Mouse (Mus musculus) lung, postnatal 0 days (tissue): Measurements from ENCODE around the gene Sebox. TPM values are rescaled to one million over a fixed set of nuclear protein-coding genes. Genes with fewer than 3 reads are reported as not detected.

Experiments
- ATAC-seq: fragments of 200-750 bp; cut with Nextera tagmentation; 2 replicates; pipeline ENCODE4 v1.8.0; 2017; ENCODE audit warnings: moderate library complexity
- DNase-seq: peaks from one replicate; pipeline ENCODE4 v3.0.0-alpha.2; 2016; ENCODE audit warnings: low spot score
- H3K27ac ChIP-seq: fragments of 300-500 bp; sonication (generic); 2 replicates; pipeline ENCODE4 v1.5.1; 2014; ENCODE audit warnings: antibody characterized with exemption, mild to moderate bottlenecking, low read length, mixed read lengths
- H3K27me3 ChIP-seq: fragments of 300-500 bp; sonication (generic); replicated peaks from 2 replicates; pipeline ENCODE4 v1.6.1; 2014; ENCODE audit warnings: low read length, mixed read lengths; ENCODE audit not compliant: insufficient read depth
- H3K36me3 ChIP-seq: fragments of 300-500 bp; sonication (generic); 2 replicates; pipeline ENCODE4 v1.6.1; 2014; ENCODE audit warnings: low read length, mixed read lengths; ENCODE audit not compliant: insufficient read depth
- H3K4me1 ChIP-seq: fragments of 300-500 bp; sonication (generic); 2 replicates; pipeline ENCODE4 v1.6.1; 2014; ENCODE audit warnings: antibody characterized with exemption, low read depth, low read length, mixed read lengths; ENCODE audit not compliant: insufficient read depth
- H3K4me2 ChIP-seq: fragments of 300-500 bp; sonication (generic); replicated peaks from 2 replicates; pipeline ENCODE4 v1.6.1; 2014; ENCODE audit warnings: low read depth, mild to moderate bottlenecking, low read length, moderate library complexity, mixed read lengths
- H3K4me3 ChIP-seq: fragments of 300-500 bp; sonication (generic); 2 replicates; pipeline ENCODE4 v1.5.1; 2014; ENCODE audit warnings: low read depth, low read length
- H3K9ac ChIP-seq: fragments of 300-500 bp; sonication (generic); replicated peaks from 2 replicates; pipeline ENCODE4 v1.6.1; 2014; ENCODE audit warnings: low read depth, mild to moderate bottlenecking
- H3K9me3 ChIP-seq: fragments of 300-500 bp; sonication (generic); 2 replicates; pipeline ENCODE4 v1.6.1; 2016; ENCODE audit warnings: low read length, mixed read lengths
- CTCF ChIP-seq: IDR thresholded peaks from 2 replicates; pipeline ENCODE4 v1.5.1; 2016; ENCODE audit warnings: antibody characterized with exemption, mild to moderate bottlenecking
- EP300 ChIP-seq: IDR thresholded peaks from 2 replicates; pipeline ENCODE4 v1.6.1; 2016; ENCODE audit warnings: antibody characterized with exemption, mild to moderate bottlenecking, control low read depth
- WGBS: fragments of 180-500 bp; shearing (Covaris S2); extraction: QIAGEN DNeasy Blood & Tissue Kit; methylation state at CpG from one replicate; pipeline ENCODE4 v1.1.7; 2014; 5-methylcytosine and 5-hydroxymethylcytosine counted together
- polyA plus RNA-seq: library from polyadenylated mRNA; unstranded; fragments of >200 nt; fragmentation: Nextera tagmentation; extraction: Ambion mirVana; gene quantifications from 2 replicates; pipeline ENCODE4 v1.2.1, GENCODE M21; 2015

Gene Sebox
- polyA plus RNA-seq, 1 experiment from 2014 or later = not detected

GRCm38 (mm10) chr11:78495904-78496303, 7.3 kb upstream of the Sebox start:
- Histone ChIP-seq H3K9me3 (no peaks in the 10 kb centered on the region), H3K36me3 (no peaks in the 10 kb centered on the region), H3K27me3 (peaks cover 23% of the 10 kb centered on the region), H3K4me3 (no peak overlapping the region), H3K27ac (no peak overlapping the region), H3K4me1 (0 out of 2 replicates have a peak, but pooled peaks cover 5% of the 10 kb centered on the region), H3K9ac (no peak overlapping the region), H3K4me2 (no peak overlapping the region)
- DNase-seq (peak; percentile 59), ATAC-seq (no peak)
- TF ChIP-seq EP300 (no peak), CTCF (no peak)
- 4% methylated on average over 6 of the region's 6 CpGs for WGBS

DNA sequence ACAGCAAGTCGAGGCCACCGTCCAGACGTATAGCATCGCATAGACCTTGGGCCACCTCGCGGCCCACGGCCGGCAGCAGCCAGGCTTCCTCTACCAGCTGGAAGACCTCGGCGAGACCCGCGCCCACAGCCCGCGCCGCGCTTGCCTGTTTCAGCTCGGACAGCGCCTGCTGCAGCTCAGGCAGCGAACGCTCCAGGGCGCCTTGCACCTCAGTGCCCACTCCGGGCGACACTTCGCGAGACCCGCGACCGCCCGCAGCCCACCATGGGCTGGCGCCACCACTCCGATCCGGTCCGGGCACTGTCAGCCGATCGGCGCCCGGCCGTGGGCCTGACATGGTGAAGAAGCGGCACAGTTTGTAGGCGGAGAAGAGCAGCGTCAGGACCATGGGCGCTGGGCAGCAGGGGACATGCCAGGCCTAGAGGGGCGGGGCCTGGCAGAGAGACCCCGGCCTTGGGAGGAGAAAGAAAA, 6.1 kb upstream of the Sebox start:
- Histone ChIP-seq H3K9ac (no peak overlapping the region), H3K4me2 (peak overlapping the region; percentile 67), H3K36me3 (no peaks in the 10 kb centered on the region), H3K9me3 (no peaks in the 10 kb centered on the region), H3K4me3 (peak overlapping the region; percentile 30), H3K27ac (no peak overlapping the region), H3K27me3 (peaks cover 13% of the 10 kb centered on the region; the same call in 1 of the 2 replicates), H3K4me1 (0 out of 2 replicates have a peak, but pooled peaks cover 5% of the 10 kb centered on the region)
- TF ChIP-seq EP300 (no peak), CTCF (no peak)
- WGBS = under 1% methylated on average over 44 of the region's 44 CpGs
- ATAC-seq = 0 out of 2 replicates have a peak, but pooled peaks have one; percentile 2
- DNase-seq = no peak

DNA sequence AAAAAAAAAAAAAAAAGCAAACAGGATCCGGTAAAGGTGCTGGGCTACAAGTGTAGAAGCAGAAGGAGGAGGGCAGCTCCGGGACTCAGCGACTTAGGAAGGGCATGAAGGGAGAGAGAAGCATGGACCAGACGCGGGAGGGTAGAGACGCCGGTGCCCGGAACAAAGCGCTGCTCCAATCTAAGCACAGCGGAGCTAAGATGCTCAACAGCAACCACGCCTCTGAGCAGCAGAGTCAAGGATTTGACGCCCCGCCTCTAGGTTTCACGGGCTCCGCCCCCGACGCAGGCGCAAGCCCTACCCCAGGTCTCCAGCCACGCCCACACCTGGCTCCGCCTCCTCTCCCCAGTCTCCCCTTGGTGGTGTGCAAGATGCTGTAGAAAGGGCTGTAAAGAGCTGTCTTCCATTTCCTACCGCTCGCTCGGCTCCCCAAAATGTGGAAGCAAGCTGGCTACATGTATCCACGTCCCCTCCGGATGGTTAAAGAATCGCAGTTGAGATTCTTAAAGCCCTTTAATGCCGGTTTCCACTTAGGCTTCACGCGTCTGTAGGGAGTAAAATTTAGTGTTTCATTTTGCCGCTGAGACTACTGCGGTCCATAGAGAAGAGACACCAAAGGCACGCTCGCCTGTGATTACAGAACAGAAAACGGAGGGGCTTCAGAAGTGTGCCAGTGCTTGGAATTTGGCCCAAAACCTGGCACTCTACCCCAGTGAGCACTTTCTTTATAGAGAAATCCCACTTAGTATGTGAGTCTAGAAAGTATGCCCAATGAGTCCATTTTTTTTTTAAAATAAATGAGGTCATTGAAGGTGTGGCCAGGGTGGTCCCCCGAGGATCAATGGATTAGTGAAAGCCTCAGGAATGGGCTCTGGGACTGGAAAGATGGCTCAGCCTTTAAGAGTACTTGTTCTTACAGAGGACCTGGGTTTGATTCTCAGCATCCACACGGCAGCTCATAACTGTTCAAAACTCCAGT, 5.4 kb upstream of the Sebox start, which contains the start of gene Sarm1:
TSS of gene Sarm1 (minus strand) at position 211 of the 979 bp plus-strand sequence.
- peak; percentile 91 for DNase-seq

GRCm38 (mm10) chr11:78499004-78499403, 4.2 kb upstream of the Sebox start, which contains the start of gene Vtn:
Vtn (plus strand) TSS chr11:78499091.
- no peaks in the 10 kb centered on the region for H3K9me3 ChIP-seq
- peak within 1 kb of the TSS; percentile 30 for H3K4me3 ChIP-seq
- 0 out of 2 replicates have a peak, but pooled peaks cover 5% of the 10 kb centered on the region for H3K4me1 ChIP-seq
- no peak within 1 kb of the TSS for H3K9ac ChIP-seq
- WGBS = 29% methylated on average over 7 of the region's 7 CpGs
- DNase-seq = no peak
- H3K27ac ChIP-seq = no peak within 1 kb of the TSS
- TF ChIP-seq EP300 (no peak), CTCF (no peak)
- H3K4me2 ChIP-seq = peak within 1 kb of the TSS; percentile 67
- no peak for ATAC-seq
- H3K27me3 ChIP-seq = peaks cover 13% of the 10 kb centered on the region; the same call in 1 of the 2 replicates
- no peaks in the 10 kb centered on the region for H3K36me3 ChIP-seq

More for the DNA sequence above, 5.4 kb upstream of the Sebox start, which contains the start of gene Sarm1:
- TF ChIP-seq EP300 (no peak), CTCF (no peak)
- peak within 1 kb of the TSS; percentile 67 for H3K4me2 ChIP-seq
- no peaks in the 10 kb centered on the region for H3K36me3 ChIP-seq
- H3K4me1 ChIP-seq = 0 out of 2 replicates have a peak, but pooled peaks cover 5% of the 10 kb centered on the region
- no peak within 1 kb of the TSS for H3K27ac ChIP-seq
- 4% methylated on average over 31 of the region's 36 CpGs for WGBS
- H3K27me3 ChIP-seq = peaks cover 13% of the 10 kb centered on the region; the same call in 1 of the 2 replicates
- H3K9me3 ChIP-seq = no peaks in the 10 kb centered on the region
- H3K9ac ChIP-seq = no peak within 1 kb of the TSS
- peak; percentile 98 for ATAC-seq
- H3K4me3 ChIP-seq = peak within 1 kb of the TSS; percentile 30

DNA sequence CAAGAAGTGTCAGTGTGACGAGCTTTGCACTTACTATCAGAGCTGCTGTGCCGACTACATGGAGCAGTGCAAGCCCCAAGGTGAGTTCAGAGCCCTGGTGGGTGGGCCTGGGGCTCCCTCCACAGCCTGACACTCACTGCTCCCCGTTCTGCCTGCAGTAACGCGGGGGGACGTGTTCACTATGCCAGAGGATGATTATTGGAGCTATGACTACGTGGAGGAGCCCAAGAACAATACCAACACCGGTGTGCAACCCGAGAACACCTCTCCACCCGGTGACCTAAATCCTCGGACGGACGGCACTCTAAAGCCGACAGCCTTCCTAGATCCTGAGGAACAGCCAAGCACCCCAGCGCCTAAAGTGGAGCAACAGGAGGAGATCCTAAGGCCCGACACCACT, 3.7 kb upstream of the Sebox start:
- H3K36me3 ChIP-seq = no peaks in the 10 kb centered on the region
- no peak for DNase-seq
- H3K9ac ChIP-seq = no peak overlapping the region
- no peak overlapping the region for H3K4me2 ChIP-seq
- H3K27ac ChIP-seq = no peak overlapping the region
- H3K4me3 ChIP-seq = no peak overlapping the region
- 28% methylated on average over 16 of the region's 16 CpGs for WGBS
- H3K27me3 ChIP-seq = peaks cover 13% of the 10 kb centered on the region; the same call in 1 of the 2 replicates
- 0 out of 2 replicates have a peak, but pooled peaks cover 5% of the 10 kb centered on the region for H3K4me1 ChIP-seq
- no peak for TF ChIP-seq CTCF
- TF ChIP-seq EP300 = no peak
- H3K9me3 ChIP-seq = no peaks in the 10 kb centered on the region
- no peak for ATAC-seq
